Mouse (Mus musculus) bone marrow, adult 2 months (tissue): ENCODE results near the gene Zfp408.

Experiments used
- CTCF ChIP-seq: fragments of 200-500 bp; IDR thresholded peaks from 2 replicates; pipeline ENCODE4 v1.5.1; 2011; ENCODE audit warnings: low read length, control low read depth; ENCODE audit not compliant: control insufficient read depth, insufficient read depth
- POLR2A ChIP-seq: fragments of 200-500 bp; IDR thresholded peaks from 2 replicates; pipeline ENCODE4 v1.6.1; 2011; ENCODE audit warnings: low read depth, mild to moderate bottlenecking, control low read depth, low read length, borderline replicate concordance; ENCODE audit not compliant: control insufficient read depth

DNA sequence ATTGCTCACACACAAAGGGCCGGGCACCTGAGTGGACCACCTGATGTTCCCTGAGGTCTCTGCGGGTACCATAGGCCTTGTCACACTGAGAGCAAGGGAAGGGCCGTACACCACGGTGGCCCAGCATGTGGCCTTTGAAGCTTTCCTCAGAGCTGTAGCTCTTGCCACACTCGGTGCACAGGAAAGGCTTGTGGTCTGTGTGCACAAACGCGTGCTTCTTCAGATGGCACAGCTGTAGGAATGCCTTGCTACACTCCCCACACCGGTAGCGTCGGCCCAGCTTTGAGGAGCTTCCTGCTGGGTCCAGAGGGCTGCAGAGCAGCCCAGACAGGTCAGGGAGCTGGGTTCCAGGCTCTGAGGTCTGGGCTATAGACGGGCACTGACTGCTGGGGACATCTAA, 3.8 kb downstream of the Zfp408 start:
- TF ChIP-seq POLR2A: no peak
- no peak for TF ChIP-seq CTCF
